Mouse (Mus musculus) granulocyte monocyte progenitor cell, adult 5-6 weeks (primary cell): ENCODE data around the gene Cmtm2a. TPM values are rescaled to one million over a fixed set of nuclear protein-coding genes. Genes with fewer than 3 reads are reported as not detected.

Experiments used
- ATAC-seq: replicated peaks from 2 replicates; pipeline ENCODE4 v1.8.0; 2016; ENCODE audit warnings: mild to moderate bottlenecking, moderate TSS enrichment, inconsistent platforms; ENCODE audit not compliant: poor library complexity, severe bottlenecking
- total RNA-seq, 2 experiments: library from RNA; stranded (forward) in 1 of 2; stranded (reverse) in 1 of 2; fragments of 200-712, 200-1000 nt in 1 of 2; fragments of >200 nt in 1 of 2; fragmentation: Nextera tagmentation in 1 of 2; gene quantifications; 2 replicates each; pipeline ENCODE4 v1.2.3; 2014 to 2017

Gene Cmtm2a
- total RNA-seq, 2 experiments from 2014 or later = not detected

DNA sequence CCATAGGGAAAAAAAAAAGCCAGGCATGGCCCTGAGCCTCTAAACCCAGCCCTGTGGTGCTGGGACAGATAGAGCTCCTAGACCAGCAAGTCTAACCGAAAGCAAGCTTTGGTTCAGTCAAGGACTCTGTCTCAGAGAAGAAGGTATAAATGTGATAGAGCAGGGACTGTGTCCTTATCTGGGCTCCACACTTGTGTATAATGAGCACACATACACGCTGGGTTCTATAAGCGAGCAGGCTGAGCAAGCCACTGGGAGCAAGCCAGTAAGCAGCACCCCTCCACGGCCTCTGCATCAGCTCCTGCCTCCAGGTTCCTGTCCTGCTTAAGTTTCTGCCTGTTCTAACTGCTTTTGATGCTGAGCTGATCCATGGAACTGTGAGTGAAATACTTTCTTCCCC is 60.9 kb downstream of the Cmtm2a start:
- no peak for ATAC-seq

Other genes starting within 250 kb of the Cmtm2a start
- gene Cdh5, start 191.6 kb downstream of the Cmtm2a start, total RNA-seq (2014; fragmentation: Nextera tagmentation) = 0.41 TPM in 1 of 2 replicates, not detected in the other
- not detected in 2 replicates for gene Cdh5, start 191.6 kb downstream of the Cmtm2a start, total RNA-seq (2017)
- gene Bean1, start 122.7 kb downstream of the Cmtm2a start, total RNA-seq (2014; fragmentation: Nextera tagmentation) = not detected in 2 replicates
- not detected in 2 replicates for gene Bean1, start 122.7 kb downstream of the Cmtm2a start, total RNA-seq (2017)
- 11.2 and 15.4 TPM in 2 replicates for gene Tk2, start 44.6 kb downstream of the Cmtm2a start, total RNA-seq (2014; fragmentation: Nextera tagmentation)
- gene Tk2, start 44.6 kb downstream of the Cmtm2a start, total RNA-seq (2017) = 11.7 and 12.6 TPM in 2 replicates
- 45.2 and 50.6 TPM in 2 replicates for gene Cklf, start 42.3 kb downstream of the Cmtm2a start, total RNA-seq (2014; fragmentation: Nextera tagmentation)
- 13.5 and 17.9 TPM in 2 replicates for gene Cklf, start 42.3 kb downstream of the Cmtm2a start, total RNA-seq (2017)
- not detected in 2 replicates for gene Gm45711, start 16.9 kb upstream of the Cmtm2a start, total RNA-seq (2014; fragmentation: Nextera tagmentation)
- not detected in 2 replicates for gene Gm45711, start 16.9 kb upstream of the Cmtm2a start, total RNA-seq (2017)
- not detected in 2 replicates for gene Cmtm1, start 17.0 kb upstream of the Cmtm2a start, total RNA-seq (2014; fragmentation: Nextera tagmentation)
- gene Cmtm1, start 17.0 kb upstream of the Cmtm2a start, total RNA-seq (2017) = not detected in 2 replicates
- not detected in 2 replicates for gene Gm11020, start 28.4 kb upstream of the Cmtm2a start, total RNA-seq (2014; fragmentation: Nextera tagmentation)
- gene Gm11020, start 28.4 kb upstream of the Cmtm2a start, total RNA-seq (2017) = not detected in 2 replicates
- not detected in 2 replicates for gene Cmtm2b, start 29.0 kb upstream of the Cmtm2a start, total RNA-seq (2014; fragmentation: Nextera tagmentation)
- not detected in 2 replicates for gene Cmtm2b, start 29.0 kb upstream of the Cmtm2a start, total RNA-seq (2017)
- gene Cmtm3, start 46.2 kb upstream of the Cmtm2a start, total RNA-seq (2014; fragmentation: Nextera tagmentation) = 37.4 and 54.3 TPM in 2 replicates
- gene Cmtm3, start 46.2 kb upstream of the Cmtm2a start, total RNA-seq (2017) = 16.2 and 18.6 TPM in 2 replicates
- 0.58 and 1.4 TPM in 2 replicates for gene Cmtm4, start 102.6 kb upstream of the Cmtm2a start, total RNA-seq (2014; fragmentation: Nextera tagmentation)
- gene Cmtm4, start 102.6 kb upstream of the Cmtm2a start, total RNA-seq (2017) = 0.31 and 0.90 TPM in 2 replicates
- gene Dync1li2, start 149.9 kb upstream of the Cmtm2a start, total RNA-seq (2014; fragmentation: Nextera tagmentation) = 13.9 and 21.2 TPM in 2 replicates
- 43.4 and 44.1 TPM in 2 replicates for gene Dync1li2, start 149.9 kb upstream of the Cmtm2a start, total RNA-seq (2017)
- gene Terb1, start 216.7 kb upstream of the Cmtm2a start, total RNA-seq (2014; fragmentation: Nextera tagmentation) = not detected in 2 replicates
- gene Terb1, start 216.7 kb upstream of the Cmtm2a start, total RNA-seq (2017) = not detected in 2 replicates
- gene Nae1, start 241.5 kb upstream of the Cmtm2a start, total RNA-seq (2014; fragmentation: Nextera tagmentation) = 38.8 and 62.4 TPM in 2 replicates
- 64.6 and 109 TPM in 2 replicates for gene Nae1, start 241.5 kb upstream of the Cmtm2a start, total RNA-seq (2017)
- not detected in 2 replicates for gene Car7, start 241.5 kb upstream of the Cmtm2a start, total RNA-seq (2014; fragmentation: Nextera tagmentation)
- 0.52 TPM in 1 of 2 replicates, not detected in the other for gene Car7, start 241.5 kb upstream of the Cmtm2a start, total RNA-seq (2017)